ENCODE assay signal across 8 mouse cellular contexts in genomic region chr11:121017703-121018102, GRCm38 (mm10). TPM values are rescaled to one million over a fixed set of nuclear protein-coding genes. Genes with fewer than 3 reads are reported as not detected.
DNase-seq lines count a peak whose midpoint lies in the region; ATAC-seq and TF ChIP-seq lines count a peak whose summit lies in the region.

No protein-coding gene starts in this region.

- no peaks in the 10 kb centered on the region for H3K9me3 ChIP-seq in midbrain, postnatal 0 days (ENCODE audit: low read length)

- H3K4me2 ChIP-seq in midbrain, postnatal 0 days (ENCODE audit: low read depth, low read length, poor library complexity, severe bottlenecking): no peak overlapping the region

- H3K27ac ChIP-seq in midbrain, postnatal 0 days (ENCODE audit: low read depth, low read length): no peak overlapping the region

- no peak for ATAC-seq in midbrain, postnatal 0 days (ENCODE audit: low FRiP score)

- no peaks in the 10 kb centered on the region for H3K4me1 ChIP-seq in midbrain, postnatal 0 days (ENCODE audit: insufficient read depth, low read length)

- no peak overlapping the region for H3K9ac ChIP-seq in midbrain, postnatal 0 days (replicated peaks; ENCODE audit: low read length, poor library complexity, severe bottlenecking)

- WGBS in midbrain, postnatal 0 days: 40% methylated on average over 3 of the region's 3 CpGs

- no peak overlapping the region for H3K4me3 ChIP-seq in midbrain, postnatal 0 days (ENCODE audit: low read depth, low read length)

- peak; percentile 91 for TF ChIP-seq CTCF in midbrain, postnatal 0 days (IDR thresholded peaks at IDR 0.05)

- H3K27me3 ChIP-seq in midbrain, postnatal 0 days (ENCODE audit: insufficient read depth, low read length): no peaks in the 10 kb centered on the region

- DNase-seq in 3T3-L1 (ENCODE audit: low read depth, low spot score) (peak; percentile 81), adipocyte (ENCODE audit: low spot score) (peak; percentile 80), liver (peak; percentile 63)
- peak; percentile 46 for DNase-seq in embryo, embryonic 11.5 days (ENCODE audit: low read depth, low spot score)
- DNase-seq in heart, adult 18-20 months: peak; percentile 60 to 72
- peak; percentile 72 to 79 for DNase-seq in kidney, adult 8-10 months
- DNase-seq in midbrain, postnatal 0 days (ENCODE audit: low spot score): peak; percentile 79
- peak; percentile 44 to 79 for DNase-seq in spleen, postnatal 4 days (ENCODE audit: low spot score in 2 of 2)

- H3K36me3 ChIP-seq in midbrain, postnatal 0 days (ENCODE audit: insufficient read depth, low read length): no peaks in the 10 kb centered on the region

RNA-seq across cellular contexts. Expression of gene Cd7, which starts 21.5 kb away (rescaled TPM):
- total RNA-seq in heart, adult 18-20 months (2021): 1 to 10 TPM in 1 of 2 experiments, under 1 TPM in 1; 0.35 to 1.1 TPM
- not detected in 2 replicates for total RNA-seq in midbrain, postnatal 0 days (2014; rRNA removed)
- not detected in 2 replicates for polyA plus RNA-seq in midbrain, postnatal 0 days (2015; fragmentation: Nextera tagmentation; extraction: Ambion mirVana)

RNA-seq across cellular contexts. Expression of gene Csnk1d, which starts 26.6 kb away (rescaled TPM):
- 10 to 100 TPM; 49.2 to 55.1 TPM for total RNA-seq in heart, adult 18-20 months (2021)
- total RNA-seq in midbrain, postnatal 0 days (2014; rRNA removed): 116 and 122 TPM in 2 replicates
- polyA plus RNA-seq in midbrain, postnatal 0 days (2015; fragmentation: Nextera tagmentation; extraction: Ambion mirVana): 115 TPM in 2 replicates

RNA-seq across cellular contexts. Expression of gene Sectm1b, which starts 45.7 kb away (rescaled TPM):
- not detected for total RNA-seq in heart, adult 18-20 months (2021)
- total RNA-seq in midbrain, postnatal 0 days (2014; rRNA removed): not detected in 2 replicates
- not detected in 2 replicates for polyA plus RNA-seq in midbrain, postnatal 0 days (2015; fragmentation: Nextera tagmentation; extraction: Ambion mirVana)
